Mouse (Mus musculus): ENCODE measurements around the gene Tbl2.

DNA sequence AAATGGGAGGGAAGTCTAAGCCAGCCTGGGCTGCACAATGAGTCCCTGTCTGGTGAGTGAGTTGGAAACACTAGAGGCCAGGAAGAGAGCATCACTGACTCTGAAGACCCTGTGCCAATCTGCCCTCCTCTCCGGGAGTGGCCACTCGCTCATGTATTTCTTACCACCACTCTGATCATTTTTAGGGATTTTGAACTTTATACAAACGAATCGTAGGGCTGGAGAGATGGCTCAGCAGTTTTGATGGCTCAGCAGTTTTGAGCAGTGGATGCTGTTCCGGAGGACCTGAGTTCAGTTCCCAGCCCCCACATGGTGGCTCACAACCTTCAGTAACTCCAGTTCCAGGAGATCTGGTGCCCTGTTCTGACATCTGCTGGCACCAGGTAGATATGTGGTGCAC is 23.5 kb downstream of the Tbl2 start:
- no peak for TF ChIP-seq CTCF (IDR thresholded peaks at IDR 0.05; ENCODE audit: control insufficient read depth, insufficient read depth, low read length)
- TF ChIP-seq POLR2A (IDR thresholded peaks at IDR 0.05; ENCODE audit: borderline replicate concordance, control insufficient read depth, low read depth, low read length) = no peak

All from bone marrow, adult 2 months (tissue).